Mouse (Mus musculus): ENCODE results near the gene Gp9.
A peak's percentile ranks its signal among the peaks of the same experiment; 100 is the strongest.

Gene Gp9

GRCm38 (mm10) chr6:87810713-87811669 lies 33.1 kb downstream of the Gp9 start:
- DNase-seq = peak; percentile 87

GRCm38 (mm10) chr6:87811675-87812338 lies 33.9 kb downstream of the Gp9 start, which contains the start of gene Rab43:
TSS of gene Rab43 (minus strand) at chr6:87812164.
- DNase-seq = peak; percentile 97

DNA sequence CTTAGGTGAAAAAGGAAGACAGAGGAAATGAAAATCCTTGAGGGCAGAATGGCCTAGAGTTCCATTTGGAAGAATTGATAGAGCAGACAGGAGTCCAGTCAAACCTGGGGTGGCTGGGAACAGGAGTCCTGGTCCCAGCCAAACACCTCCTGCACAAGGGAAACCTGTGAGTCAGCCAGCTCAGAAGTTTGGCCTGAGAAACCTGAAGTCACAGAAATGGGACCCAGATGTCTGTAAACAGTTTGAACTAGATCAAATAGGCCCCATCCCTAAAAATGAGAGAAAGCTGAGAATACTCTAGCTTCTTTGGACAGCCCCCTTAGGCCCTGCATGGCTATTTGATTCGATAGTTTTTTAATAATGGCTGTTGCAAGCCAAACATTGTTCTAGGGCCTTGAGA lies 34.8 kb downstream of the Gp9 start:
- no peak for DNase-seq

DNA sequence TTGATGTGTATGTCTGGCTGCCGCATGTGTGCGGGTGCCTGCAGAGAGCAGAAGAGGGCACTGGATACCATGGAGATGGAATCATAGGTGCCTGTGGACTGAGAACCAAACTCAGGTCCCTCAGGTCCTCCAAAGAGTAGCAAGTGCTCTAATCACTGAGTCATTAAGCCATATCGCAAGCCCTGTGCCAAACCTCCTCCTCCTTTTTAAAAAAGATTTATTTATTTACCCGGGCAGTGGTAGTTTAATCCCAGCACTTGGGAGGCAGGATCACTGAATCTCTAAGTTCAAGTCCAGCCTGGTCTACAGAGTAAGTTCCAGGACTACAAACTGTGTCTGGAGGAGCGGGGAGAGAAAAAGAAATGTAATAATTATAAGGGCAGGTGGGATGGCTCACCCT lies 36.6 kb downstream of the Gp9 start:
- no peak for DNase-seq

DNA sequence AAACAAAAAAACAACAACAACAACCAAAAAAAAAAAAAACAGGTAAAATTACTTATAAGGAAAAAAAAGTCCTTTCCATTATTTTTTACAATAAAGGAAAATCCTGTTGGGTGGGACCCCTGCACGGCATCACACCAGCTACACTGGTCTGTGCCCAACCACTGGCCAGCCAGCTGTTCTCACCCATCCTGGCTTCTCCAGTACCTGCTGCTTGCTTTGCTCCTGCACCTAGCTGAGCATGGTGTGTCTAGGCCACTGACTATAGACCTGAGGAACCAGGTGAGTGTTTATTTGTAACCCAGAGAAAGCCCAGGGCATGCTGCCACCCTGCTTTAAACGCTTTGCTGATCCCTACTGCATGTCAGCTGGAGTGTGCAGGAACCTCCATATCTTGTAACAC lies 42.5 kb downstream of the Gp9 start:
- DNase-seq = no peak
